Mouse (Mus musculus) adipocyte (in vitro differentiated cells): ENCODE measurements at regions not wholly inside any gene's neighbourhood (a gene's known extent, or its start where the extent isn't known, plus 50 kb on each side); places are given as distances from the start of the nearest gene placed in this dataset.

Experiments
- DNase-seq: peaks from one replicate; pipeline ENCODE4 v3.0.0-alpha.2; 2016; ENCODE audit warnings: low spot score

GRCm38 (mm10) chr2:116942321-116942791 is 63.9 kb downstream of the Tmco5 start:
- DNase-seq, result no peak

DNA sequence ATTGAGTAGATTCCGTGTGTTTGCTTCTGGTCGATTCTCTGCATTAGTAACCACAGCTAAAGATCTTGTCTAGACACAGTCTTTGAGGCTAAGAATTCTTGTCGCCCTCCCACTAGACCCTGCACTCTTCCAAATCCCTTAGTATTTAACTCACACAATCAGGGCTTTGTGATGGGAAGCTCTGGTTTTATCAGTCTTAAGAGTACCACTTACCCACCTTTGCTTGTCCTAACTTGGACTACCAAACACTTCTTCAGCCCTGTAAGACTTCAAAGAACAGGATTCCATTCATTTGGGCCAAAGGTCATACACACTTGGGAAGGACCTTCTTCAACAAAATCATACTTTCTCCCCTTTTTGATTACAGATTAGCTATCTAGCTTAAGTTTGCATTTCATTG is 70.0 kb downstream of the Tmco5 start:
- DNase-seq, result no peak

- DNase-seq, result no peak
These were observed 71.2 kb downstream of the Tmco5 start for GRCm38 (mm10) chr2:116949741-116950140.

DNA sequence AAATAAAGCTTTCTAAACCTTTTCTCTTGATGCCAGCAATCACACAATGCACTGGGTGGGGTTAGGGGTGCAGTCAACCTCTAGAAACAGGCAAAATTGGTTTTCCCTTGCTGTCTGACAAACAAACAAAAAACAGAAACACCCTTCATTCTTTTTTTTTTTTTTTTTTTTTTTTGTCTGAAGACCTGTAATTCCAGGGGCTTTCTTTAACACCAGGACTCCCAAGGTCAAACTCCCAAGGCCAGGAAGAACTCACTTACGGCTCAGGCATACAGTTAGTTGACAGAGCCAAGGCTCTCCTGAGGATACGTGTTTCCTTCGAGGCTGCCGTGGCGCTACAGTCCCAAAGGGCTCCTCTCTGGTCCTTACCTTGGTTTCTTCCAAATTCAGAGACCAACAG is 71.7 kb downstream of the Tmco5 start:
- DNase-seq, result no peak

- no peak for DNase-seq
These were observed 73.0 kb downstream of the Tmco5 start for GRCm38 (mm10) chr2:116951481-116951880.

GRCm38 (mm10) chr2:116954280-116954679 is 75.8 kb downstream of the Tmco5 start:
- no peak for DNase-seq

- no peak for DNase-seq
These were observed 76.4 kb downstream of the Tmco5 start for GRCm38 (mm10) chr2:116954896-116955295.

GRCm38 (mm10) chr2:116963116-116963873 is 84.8 kb downstream of the Tmco5 start:
- no peak for DNase-seq

DNA sequence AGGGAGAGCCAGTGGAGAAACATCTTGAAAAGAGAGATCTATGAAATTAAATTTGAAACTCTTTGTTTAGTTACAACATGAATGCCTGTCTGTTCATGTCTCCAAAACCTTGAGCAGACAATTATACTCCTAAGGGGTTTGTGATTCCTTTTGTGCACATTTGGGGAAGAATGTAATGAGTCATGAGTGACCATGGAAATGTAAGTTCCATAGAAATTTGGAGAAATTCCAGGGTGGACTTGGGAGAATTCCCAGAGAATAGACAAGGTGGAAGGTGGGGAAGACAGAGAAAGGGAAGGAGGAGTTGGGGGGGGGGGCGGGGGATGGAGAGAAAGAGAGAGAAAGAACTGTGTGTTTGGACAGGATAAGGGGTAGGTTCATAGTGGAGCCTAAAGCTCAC is 87.8 kb downstream of the Tmco5 start:
- no peak for DNase-seq

GRCm38 (mm10) chr2:116971666-116972613 is 93.4 kb downstream of the Tmco5 start:
- peak; percentile 71 for DNase-seq

GRCm38 (mm10) chr2:116972614-116972985 is 94.1 kb downstream of the Tmco5 start:
- DNase-seq, result peak; percentile 61

DNA sequence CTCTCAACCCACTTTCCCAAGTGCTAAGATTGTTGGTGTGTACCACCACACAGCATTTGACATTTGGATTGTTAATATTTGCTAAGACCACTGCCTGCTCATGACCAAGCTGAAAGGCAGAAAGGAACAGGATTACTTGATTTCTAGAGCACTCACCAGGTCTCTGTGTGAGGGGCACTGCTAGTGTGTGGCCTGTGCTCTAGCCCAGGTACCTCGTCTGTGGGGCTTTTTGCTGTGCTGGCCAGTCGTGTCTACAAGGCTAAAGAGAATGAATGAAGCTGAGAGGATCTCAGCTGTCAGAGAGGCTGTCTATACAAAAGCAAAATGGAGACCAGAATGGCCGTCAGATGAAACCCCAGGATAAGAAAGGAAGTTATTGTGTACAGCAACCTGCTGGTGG is 95.0 kb downstream of the Tmco5 start:
- no peak for DNase-seq

DNA sequence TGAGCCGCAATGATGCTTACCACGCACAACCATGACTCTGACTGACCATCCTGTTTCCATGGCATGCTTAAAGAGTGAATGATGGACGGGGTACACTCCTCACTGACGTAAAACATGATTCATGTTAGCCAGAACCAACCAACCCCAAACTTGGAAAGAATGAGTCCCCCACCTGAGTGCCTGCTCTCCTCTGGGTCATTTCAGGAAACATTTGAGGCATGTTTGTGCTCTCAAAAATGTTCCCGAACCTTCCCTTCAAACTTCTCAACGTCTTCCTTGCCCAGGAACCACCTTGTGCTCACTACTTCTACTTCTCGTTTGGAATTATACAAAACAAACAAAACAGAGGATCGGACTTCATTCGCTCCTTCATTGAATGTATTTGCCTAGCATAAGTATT is 95.7 kb downstream of the Tmco5 start:
- DNase-seq, result no peak

DNA sequence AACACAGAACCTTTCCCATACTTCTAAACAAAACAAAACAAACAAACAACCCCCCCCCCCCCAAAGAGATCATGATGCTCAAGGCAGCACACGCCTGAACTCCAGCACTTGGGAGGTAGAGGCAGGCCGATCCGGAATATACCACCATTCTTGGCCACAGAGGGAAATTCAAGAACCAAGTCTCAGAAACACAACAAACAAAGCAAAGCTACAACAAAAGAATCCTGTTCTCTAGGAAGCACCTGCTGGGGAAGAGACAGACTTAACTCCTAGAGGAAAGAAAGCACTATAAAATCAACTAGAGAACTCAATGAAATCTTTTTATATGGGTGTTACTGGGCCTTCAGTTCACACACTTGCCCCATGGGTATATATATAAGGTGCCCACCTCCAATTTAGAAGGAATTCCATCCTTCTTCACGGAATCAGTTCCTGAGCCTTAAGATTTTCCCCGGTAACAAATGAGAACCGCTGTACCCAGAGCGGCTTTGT is 96.1 kb downstream of the Tmco5 start:
- no peak for DNase-seq

DNA sequence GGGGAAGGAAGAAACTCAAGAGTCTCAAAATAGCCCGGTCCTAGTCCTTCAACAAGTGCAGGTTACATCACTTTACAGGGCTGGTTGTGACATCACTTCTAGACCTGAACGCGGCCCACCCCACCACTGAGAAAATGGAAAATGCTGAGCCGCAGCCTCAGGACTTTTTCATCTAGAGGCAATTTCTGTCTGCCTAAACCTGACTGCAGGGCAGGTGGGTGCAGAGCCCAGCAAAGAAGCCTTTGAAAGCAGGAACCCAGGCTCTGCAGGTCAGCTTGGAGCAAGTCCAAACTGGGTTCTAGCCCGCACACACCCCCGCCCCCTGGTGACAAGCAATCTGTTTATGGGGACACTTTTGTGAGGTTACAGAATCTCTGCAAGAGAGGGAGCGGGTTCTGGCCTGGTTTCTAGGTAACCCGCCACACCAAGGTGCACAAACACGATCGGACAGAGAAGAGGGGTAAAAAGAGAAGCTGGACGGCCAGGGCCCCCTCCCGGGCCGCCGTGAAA is 96.7 kb downstream of the Tmco5 start:
- DNase-seq, result no peak

DNA sequence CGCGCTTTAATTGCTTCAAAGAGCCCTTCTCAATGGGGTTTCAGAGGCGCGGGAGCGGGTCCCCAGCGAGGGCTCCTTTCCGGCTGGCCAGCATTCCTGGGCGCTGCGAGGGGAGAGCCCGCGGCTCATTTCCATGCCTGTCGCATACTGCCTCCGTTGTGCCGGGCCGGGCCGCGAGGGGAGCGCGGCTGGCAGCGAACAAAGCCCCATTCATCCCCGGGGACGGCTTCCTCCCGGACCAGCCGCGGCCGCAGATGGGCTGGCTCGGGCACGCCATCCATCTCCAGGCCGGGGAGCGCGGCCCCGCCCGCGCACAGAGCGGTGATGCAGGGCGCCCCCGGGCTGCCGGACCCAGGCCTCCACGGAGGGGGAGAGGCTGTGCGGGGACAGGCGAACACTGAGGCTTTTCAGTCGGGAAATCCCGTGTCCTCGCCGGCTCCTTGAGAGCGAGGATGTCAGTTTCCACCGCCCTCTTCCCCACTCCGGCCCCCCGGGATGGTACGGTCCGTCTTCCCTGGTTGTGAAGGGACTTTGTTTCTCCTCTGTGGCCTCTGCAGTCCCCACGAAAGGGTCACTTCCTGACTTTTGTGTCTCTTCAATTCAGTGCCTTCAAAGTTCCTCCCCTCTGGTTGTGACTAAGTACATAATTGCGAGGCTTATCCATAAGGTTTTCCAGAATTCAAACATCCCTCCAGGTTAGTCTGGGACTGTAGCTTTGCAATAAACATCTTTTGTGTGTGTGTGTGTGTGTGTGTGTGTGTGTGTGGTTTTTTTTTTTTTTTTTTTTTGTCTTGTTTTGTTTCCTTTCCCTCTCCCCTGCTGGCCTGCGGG is 97.3 kb downstream of the Tmco5 start:
- peak; percentile 21 for DNase-seq

- DNase-seq, result no peak
These were observed 97.9 kb downstream of the Tmco5 start for GRCm38 (mm10) chr2:116976432-116976750.

GRCm38 (mm10) chr2:116976951-116977503 is 98.5 kb downstream of the Tmco5 start:
- DNase-seq, result no peak

DNA sequence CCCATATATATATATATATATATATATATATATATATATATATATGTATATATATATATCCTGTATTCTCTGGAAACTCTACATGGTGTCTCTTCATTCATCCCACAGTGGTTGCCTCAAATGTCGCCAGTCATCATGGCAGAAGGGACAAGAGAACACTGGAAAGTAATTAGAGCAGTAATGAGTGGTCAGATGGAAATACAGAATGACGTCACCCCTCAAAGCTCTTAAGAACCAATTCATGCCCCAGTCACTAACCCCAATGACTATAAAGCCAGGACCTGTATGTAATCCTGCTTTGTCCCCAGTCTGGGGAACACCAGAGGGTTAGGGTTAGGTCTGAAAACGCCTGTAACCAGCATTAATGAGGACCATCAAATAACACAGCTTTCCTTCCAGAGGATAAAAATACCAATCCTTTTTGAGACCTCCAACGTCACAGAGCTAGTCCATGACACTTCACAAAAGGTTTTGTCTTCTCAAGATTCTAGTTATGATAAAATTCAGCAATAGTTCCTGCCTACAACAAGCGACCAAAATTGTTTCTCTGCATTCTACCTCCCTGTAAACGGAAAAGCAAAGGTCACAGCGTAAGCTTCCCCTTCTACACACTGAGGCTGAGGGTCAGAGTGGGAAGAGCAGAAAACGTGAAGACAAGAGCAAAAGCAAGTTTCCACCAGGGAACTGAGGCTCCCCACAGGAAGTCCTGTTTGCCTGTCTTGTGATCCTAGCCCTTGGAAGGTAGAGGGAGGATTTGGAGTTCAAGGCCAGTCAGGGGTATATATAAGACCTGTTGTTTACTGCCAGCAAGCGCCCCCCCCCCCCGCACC is 99.5 kb downstream of the Tmco5 start:
- DNase-seq, result no peak

GRCm38 (mm10) chr2:116978809-116979208 is 100.3 kb downstream of the Tmco5 start:
- no peak for DNase-seq
